Mouse (Mus musculus) brain, adult 2 months (tissue): ENCODE data around the gene Arhgef10l.

ENCODE experiments used
- DNase-seq: peaks from one replicate; pipeline ENCODE4 v3.0.0; 2011; ENCODE audit warnings: low read depth, low spot score

The Arhgef10l gene

GRCm38 (mm10) chr4:140661406-140662022 is 4.3 kb downstream of the Arhgef10l start:
- DNase-seq, result no peak

GRCm38 (mm10) chr4:140657681-140658575 is 7.9 kb downstream of the Arhgef10l start:
- peak; percentile 93 for DNase-seq

- no peak for DNase-seq
Observed at GRCm38 (mm10) chr4:140656529-140656928, 9.3 kb downstream of the Arhgef10l start.

GRCm38 (mm10) chr4:140654798-140655197 is 11.0 kb downstream of the Arhgef10l start:
- no peak for DNase-seq

GRCm38 (mm10) chr4:140653835-140654583 is 11.8 kb downstream of the Arhgef10l start:
- DNase-seq, result no peak

GRCm38 (mm10) chr4:140649731-140650130 is 16.1 kb downstream of the Arhgef10l start:
- DNase-seq, result no peak

- DNase-seq, result peak; percentile 29
Observed at GRCm38 (mm10) chr4:140649207-140649591, 16.6 kb downstream of the Arhgef10l start.

- peak; percentile 66 for DNase-seq
Observed at GRCm38 (mm10) chr4:140648443-140649206, 17.2 kb downstream of the Arhgef10l start.

GRCm38 (mm10) chr4:140647711-140648421 is 17.9 kb downstream of the Arhgef10l start:
- peak; percentile 94 for DNase-seq

- DNase-seq, result peak; percentile 54
Observed at GRCm38 (mm10) chr4:140645638-140646037, 20.2 kb downstream of the Arhgef10l start.

- no peak for DNase-seq
Observed at GRCm38 (mm10) chr4:140644701-140645100, 21.1 kb downstream of the Arhgef10l start.

GRCm38 (mm10) chr4:140644276-140644675 is 21.5 kb downstream of the Arhgef10l start:
- DNase-seq, result peak; percentile 87

- no peak for DNase-seq
Observed at GRCm38 (mm10) chr4:140642378-140642777, 23.4 kb downstream of the Arhgef10l start.

- peak; percentile 93 for DNase-seq
Observed at GRCm38 (mm10) chr4:140641414-140641918, 24.3 kb downstream of the Arhgef10l start.

- DNase-seq, result no peak
Observed at GRCm38 (mm10) chr4:140640668-140641067, 25.1 kb downstream of the Arhgef10l start.

- no peak for DNase-seq
Observed at GRCm38 (mm10) chr4:140640242-140640523, 25.6 kb downstream of the Arhgef10l start.

GRCm38 (mm10) chr4:140639431-140640241 is 26.2 kb downstream of the Arhgef10l start:
- DNase-seq, result no peak

GRCm38 (mm10) chr4:140638591-140638990 is 27.2 kb downstream of the Arhgef10l start:
- DNase-seq, result no peak

GRCm38 (mm10) chr4:140637269-140637668 is 28.5 kb downstream of the Arhgef10l start:
- DNase-seq, result peak; percentile 39
